Mouse (Mus musculus): ENCODE measurements around the gene Gatd1. TPM values are rescaled to one million over a fixed set of nuclear protein-coding genes. Genes with fewer than 3 reads are reported as not detected.
A peak's percentile ranks its signal among the peaks of the same experiment; 100 is the strongest.

The Gatd1 gene
- 49.3 and 50.4 TPM in 2 replicates for polyA plus RNA-seq (2015; fragmentation: Nextera tagmentation; extraction: Ambion mirVana)

DNA sequence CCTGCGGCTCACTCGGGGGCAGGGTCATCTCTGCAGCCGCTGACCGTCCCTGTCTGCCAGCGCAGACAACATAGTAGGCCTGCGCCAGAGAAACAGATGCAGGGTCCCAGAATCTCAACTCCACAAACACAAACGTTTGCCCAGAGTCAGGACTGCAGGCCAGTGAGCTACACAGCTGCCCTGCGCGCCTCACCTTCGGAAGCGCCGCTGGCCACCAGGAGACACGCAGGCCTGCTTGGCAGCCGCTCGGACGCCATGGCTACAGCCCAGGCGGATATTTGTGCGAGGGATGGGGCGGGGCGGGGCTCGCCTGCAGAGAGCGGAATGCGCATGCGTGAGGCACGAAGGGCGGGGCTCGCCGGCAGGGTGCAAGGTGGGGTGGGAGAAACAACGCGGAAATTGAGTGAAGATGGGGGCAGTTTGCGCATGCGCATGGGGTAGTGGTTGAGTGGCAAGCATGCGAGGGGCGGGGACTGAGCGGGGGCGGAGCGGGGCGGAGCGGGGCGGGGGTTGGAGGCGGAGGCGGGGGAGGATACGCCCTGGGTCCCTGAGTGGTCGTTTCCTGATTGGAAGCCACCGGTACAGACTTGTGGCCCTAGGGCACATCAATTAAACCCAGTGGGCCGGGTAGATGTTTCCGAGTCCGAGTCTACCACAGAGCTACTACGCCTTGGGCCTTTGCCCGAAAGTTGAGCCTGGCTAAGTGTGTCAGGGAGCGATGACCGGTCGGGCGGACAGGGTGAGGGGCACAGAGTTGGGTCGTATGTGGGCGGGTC lies at the start of gene Gatd1:
Gatd1 (minus strand) TSS at position 328 of the 776 bp plus-strand sequence.
- peak within 1 kb of the TSS; percentile 88 for H3K9ac ChIP-seq (replicated peaks)
- H3K4me3 ChIP-seq (replicated peaks), result peak within 1 kb of the TSS; percentile 70
- whole genome bisulfite sequencing, result under 1% methylated on average over 51 of the region's 56 CpGs
- H3K27me3 ChIP-seq (replicated peaks), result no peaks in the 10 kb centered on the region
- ATAC-seq (ENCODE audit: low FRiP score), result peak; percentile 90
- peak within 1 kb of the TSS; percentile 91 for H3K27ac ChIP-seq (replicated peaks)
- no peaks in the 10 kb centered on the region for H3K9me3 ChIP-seq (replicated peaks)
- H3K4me1 ChIP-seq, result peaks cover 22% of the 10 kb centered on the region
- H3K36me3 ChIP-seq, result peaks cover 22% of the 10 kb centered on the region
- H3K4me2 ChIP-seq, result peak within 1 kb of the TSS; percentile 92

DNA sequence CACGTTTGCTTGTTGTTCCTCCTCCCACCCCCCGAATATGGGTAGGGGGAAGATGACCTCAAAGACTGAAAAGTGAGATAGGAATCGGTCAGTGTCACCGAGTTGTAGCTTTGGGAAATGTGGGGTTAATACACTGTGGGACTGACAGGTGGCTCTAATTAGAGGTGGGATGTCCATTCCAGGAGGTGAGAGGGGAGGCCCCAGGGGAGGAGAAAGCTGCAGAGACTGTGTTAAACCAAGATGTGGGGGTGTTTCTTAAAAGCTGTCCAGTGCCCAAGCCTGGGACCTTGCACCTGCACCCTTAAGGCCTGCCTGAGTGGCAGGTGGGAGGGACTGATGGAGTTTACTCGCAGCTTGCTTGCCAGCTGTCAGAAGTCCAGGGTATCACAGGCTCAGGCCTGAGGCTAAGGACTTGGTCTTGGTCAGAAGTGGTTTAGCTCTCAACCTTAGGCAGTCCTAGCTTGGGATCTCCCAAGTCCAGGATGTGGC lies 48.4 kb upstream of the Gatd1 start:
- Histone ChIP-seq H3K27ac (replicated peaks) (no peak overlapping the region), H3K9ac (replicated peaks) (no peak overlapping the region), H3K9me3 (replicated peaks) (no peaks in the 10 kb centered on the region), H3K36me3 (peaks cover 14% of the 10 kb centered on the region), H3K4me1 (peaks cover 32% of the 10 kb centered on the region), H3K4me2 (peak overlapping the region; percentile 72), H3K4me3 (replicated peaks) (peak overlapping the region; percentile 35; the same call in 1 of the 2 replicates), H3K27me3 (replicated peaks) (peaks cover 78% of the 10 kb centered on the region)
- 17% methylated on average over 5 of the region's 5 CpGs for WGBS
- ATAC-seq (ENCODE audit: low FRiP score), result no peak

DNA sequence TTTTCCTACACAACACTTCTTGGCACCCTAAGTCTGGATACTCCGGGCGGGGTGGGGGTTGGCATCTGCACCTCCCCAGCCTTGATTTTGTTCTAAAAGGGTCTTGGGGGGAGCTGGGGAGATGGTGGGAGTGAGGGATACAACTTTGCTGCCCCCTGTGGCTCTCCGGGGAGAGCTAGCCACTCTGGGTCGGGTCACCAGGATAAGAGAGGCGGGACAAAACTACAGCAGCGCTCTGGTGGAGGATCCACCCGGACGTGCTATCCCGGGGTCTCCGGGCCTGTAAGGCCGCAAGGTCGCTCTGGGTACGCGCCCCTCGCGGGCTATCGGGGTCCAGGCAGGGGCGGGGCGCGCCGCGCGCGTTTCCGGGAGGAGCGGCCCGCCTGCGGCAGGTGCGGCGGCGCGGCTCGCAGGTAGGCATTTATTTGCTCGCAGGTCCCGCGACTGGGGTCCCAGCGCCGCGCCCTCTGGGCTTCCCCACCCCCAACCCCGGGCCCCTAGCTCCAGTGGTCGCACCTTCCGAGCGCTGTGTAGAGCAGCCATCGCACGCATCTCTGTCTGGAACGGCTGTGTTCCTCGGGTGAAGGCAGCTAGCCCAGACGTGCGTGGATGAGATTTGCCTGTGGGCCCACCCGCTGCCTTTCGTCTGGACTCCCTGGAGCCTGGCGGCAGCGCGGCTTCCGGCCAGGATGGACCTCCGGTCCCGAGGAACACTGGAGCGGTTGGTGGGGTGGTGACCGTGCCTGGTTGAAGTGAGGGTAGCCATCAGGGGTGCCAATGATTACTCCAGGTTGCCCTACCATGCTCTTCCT lies 47.8 kb upstream of the Gatd1 start:
- H3K4me2 ChIP-seq, result peak overlapping the region; percentile 72
- no peak for ATAC-seq (ENCODE audit: low FRiP score)
- peaks cover 14% of the 10 kb centered on the region for H3K36me3 ChIP-seq
- no peaks in the 10 kb centered on the region for H3K9me3 ChIP-seq (replicated peaks)
- no peak overlapping the region for H3K27ac ChIP-seq (replicated peaks)
- H3K4me1 ChIP-seq, result peaks cover 29% of the 10 kb centered on the region
- 2% methylated on average over 57 of the region's 59 CpGs for WGBS
- H3K27me3 ChIP-seq (replicated peaks), result peaks cover 76% of the 10 kb centered on the region
- peak overlapping the region; percentile 41 for H3K9ac ChIP-seq (replicated peaks)
- H3K4me3 ChIP-seq (replicated peaks), result peak overlapping the region; percentile 35

DNA sequence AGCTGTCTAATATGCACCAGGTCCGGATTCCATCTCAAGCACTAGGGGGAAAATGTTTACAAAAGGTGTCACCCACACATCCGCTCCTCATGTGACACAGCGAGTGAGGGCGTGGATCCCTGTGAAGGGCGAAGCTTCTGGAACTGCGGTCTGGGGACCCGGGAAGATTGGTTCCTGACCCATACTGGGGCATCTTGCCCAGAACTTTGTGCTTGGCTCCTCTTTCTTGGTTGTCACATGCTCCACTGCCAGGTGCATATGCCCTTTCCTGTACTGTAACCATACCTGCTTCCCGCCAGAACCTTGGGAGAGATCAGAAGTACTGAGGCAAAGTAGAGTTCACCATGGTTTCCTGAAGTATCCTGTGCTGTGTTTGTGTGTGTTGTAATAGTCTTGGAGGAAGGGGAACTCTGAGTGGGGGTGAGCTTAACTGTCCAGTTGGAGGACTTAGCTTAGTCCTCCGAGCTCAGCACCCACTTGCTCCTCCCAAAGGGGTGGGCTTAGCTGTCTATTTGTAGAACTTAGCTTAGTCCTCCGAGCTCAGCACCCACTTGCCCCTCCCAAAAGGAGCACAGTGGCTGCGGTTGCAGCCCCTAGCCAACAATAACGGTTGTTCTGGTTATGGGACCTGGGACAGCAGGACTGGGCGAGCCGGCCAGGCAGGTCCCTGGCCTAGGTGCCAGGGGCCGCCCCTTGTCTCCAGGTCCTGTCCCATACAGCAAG lies 46.6 kb upstream of the Gatd1 start, which contains the start of gene Cracr2b:
Cracr2b (plus strand) TSS at position 704 of the 723 bp plus-strand sequence.
- peak within 1 kb of the TSS; percentile 41 for H3K9ac ChIP-seq (replicated peaks)
- peak within 1 kb of the TSS; percentile 35 for H3K4me3 ChIP-seq (replicated peaks)
- WGBS, result 76% methylated on average over 15 of the region's 15 CpGs
- no peak for ATAC-seq (ENCODE audit: low FRiP score)
- H3K27me3 ChIP-seq (replicated peaks), result peaks cover 65% of the 10 kb centered on the region
- H3K36me3 ChIP-seq, result peaks cover 14% of the 10 kb centered on the region
- peak within 1 kb of the TSS; percentile 72 for H3K4me2 ChIP-seq
- no peak within 1 kb of the TSS for H3K27ac ChIP-seq (replicated peaks)
- H3K9me3 ChIP-seq (replicated peaks), result no peaks in the 10 kb centered on the region
- peaks cover 39% of the 10 kb centered on the region for H3K4me1 ChIP-seq

DNA sequence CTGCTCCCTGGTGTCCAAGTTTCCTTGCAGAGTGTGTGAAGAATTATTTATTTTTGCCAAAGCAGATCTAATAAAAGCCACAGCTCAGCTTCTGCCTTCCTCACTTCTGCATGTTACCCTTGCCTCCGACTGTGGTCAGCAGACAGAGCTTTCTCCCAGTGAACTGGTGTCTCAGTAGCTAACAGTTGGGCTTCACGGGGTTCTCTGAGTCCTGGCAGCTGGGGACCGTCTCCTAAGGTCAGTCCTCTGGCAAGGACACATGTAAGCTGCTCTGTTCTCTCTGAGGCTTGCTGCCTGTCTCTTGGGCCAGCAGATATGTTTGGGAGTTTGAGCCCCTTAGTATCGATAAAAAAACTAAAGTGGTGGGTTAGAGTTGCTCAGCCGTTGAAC lies 46.1 kb upstream of the Gatd1 start:
- Histone ChIP-seq H3K36me3 (peaks cover 14% of the 10 kb centered on the region), H3K9me3 (replicated peaks) (no peaks in the 10 kb centered on the region), H3K4me2 (no peak overlapping the region), H3K4me1 (peaks cover 35% of the 10 kb centered on the region), H3K4me3 (replicated peaks) (no peak overlapping the region), H3K27ac (replicated peaks) (no peak overlapping the region), H3K9ac (replicated peaks) (no peak overlapping the region), H3K27me3 (replicated peaks) (peaks cover 60% of the 10 kb centered on the region)
- no peak for ATAC-seq (ENCODE audit: low FRiP score)
- WGBS, result 85% methylated on average over 5 of the region's 5 CpGs

DNA sequence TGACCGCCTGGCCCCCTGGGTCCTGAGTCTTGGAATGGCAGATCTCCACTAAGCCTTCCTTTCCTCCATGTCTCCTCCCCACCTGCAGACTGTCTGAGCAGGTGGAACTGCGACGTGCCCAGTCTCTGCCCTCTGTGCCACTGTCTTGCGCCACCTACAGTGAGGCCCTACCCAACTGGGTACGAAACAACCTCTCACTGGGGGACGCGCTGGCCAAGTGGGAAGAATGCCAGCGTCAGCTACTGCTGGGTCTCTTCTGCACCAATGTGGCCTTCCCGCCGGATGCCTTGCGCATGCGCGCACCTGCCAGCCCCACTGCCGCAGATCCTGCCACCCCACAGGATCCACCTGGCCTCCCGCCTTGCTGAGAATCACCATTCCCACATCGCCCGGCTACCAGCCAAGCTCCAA lies 45.4 kb upstream of the Gatd1 start:
- WGBS, result 89% methylated on average over 17 of the region's 17 CpGs
- Histone ChIP-seq H3K9me3 (replicated peaks) (no peaks in the 10 kb centered on the region), H3K27me3 (replicated peaks) (peaks cover 53% of the 10 kb centered on the region), H3K4me1 (peaks cover 34% of the 10 kb centered on the region), H3K4me3 (replicated peaks) (no peak overlapping the region), H3K27ac (replicated peaks) (no peak overlapping the region), H3K4me2 (no peak overlapping the region), H3K36me3 (peaks cover 14% of the 10 kb centered on the region), H3K9ac (replicated peaks) (no peak overlapping the region)
- no peak for ATAC-seq (ENCODE audit: low FRiP score)

DNA sequence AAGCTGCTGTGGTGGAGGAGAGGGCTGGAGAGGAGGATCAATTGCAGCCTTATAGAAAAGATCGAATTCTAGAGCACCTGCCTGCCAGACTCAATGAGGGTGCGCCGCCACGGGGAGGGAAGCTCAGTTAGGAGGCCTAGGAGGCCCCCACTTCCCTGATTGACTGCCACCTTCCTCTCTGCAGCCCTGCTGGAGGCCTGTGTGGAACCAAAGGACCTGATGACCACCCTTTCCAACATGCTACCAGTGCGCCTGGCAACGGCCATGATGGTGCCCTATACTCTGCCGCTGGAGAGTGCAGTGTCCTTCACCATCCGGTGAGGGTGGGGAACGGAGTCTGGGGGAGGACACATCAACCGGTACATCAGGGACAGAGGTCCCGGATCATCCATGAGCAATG lies 44.7 kb upstream of the Gatd1 start:
- H3K9me3 ChIP-seq (replicated peaks), result no peaks in the 10 kb centered on the region
- H3K27me3 ChIP-seq (replicated peaks), result peaks cover 47% of the 10 kb centered on the region
- 93% methylated on average over 11 of the region's 11 CpGs for WGBS

DNA sequence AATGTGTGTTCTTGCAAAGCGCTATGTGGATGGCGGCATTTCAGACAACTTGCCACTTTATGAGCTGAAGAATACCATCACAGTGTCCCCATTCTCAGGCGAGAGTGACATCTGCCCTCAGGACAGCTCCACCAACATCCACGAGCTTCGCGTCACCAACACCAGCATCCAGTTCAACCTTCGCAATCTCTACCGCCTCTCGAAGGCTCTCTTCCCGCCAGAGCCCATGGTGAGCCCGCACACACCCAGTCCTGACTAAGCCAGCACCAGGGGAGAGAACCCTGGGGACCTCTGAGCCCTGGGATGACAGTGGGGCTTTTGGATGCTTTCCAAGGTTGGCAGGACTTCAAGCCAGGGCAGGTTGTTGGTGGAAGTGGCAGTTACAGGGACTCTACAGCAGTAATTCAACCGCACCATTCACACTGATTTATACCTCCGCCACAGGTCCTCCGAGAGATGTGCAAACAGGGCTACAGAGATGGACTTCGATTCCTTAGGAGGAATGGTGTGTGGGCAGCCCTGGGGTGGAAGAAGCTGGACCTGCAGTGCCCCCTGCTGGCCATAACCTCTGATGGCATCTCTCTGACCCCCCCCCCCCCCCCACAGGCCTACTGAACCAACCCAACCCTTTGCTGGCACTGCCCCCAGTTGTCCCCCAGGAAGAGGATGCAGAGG lies 44.2 kb upstream of the Gatd1 start:
- Histone ChIP-seq H3K4me3 (replicated peaks) (no peak overlapping the region), H3K36me3 (peaks cover 15% of the 10 kb centered on the region), H3K27ac (replicated peaks) (no peak overlapping the region), H3K4me1 (peaks cover 34% of the 10 kb centered on the region), H3K9me3 (replicated peaks) (no peaks in the 10 kb centered on the region), H3K9ac (replicated peaks) (no peak overlapping the region), H3K4me2 (no peak overlapping the region), H3K27me3 (replicated peaks) (peaks cover 41% of the 10 kb centered on the region)
- no peak for ATAC-seq (ENCODE audit: low FRiP score)
- WGBS, result 77% methylated on average over 15 of the region's 15 CpGs

More for the DNA sequence above, 44.7 kb upstream of the Gatd1 start:
- Histone ChIP-seq H3K4me2 (no peak overlapping the region), H3K27ac (replicated peaks) (no peak overlapping the region), H3K9ac (replicated peaks) (no peak overlapping the region), H3K36me3 (peaks cover 14% of the 10 kb centered on the region), H3K4me3 (replicated peaks) (no peak overlapping the region), H3K4me1 (peaks cover 34% of the 10 kb centered on the region)
- ATAC-seq (ENCODE audit: low FRiP score), result no peak

DNA sequence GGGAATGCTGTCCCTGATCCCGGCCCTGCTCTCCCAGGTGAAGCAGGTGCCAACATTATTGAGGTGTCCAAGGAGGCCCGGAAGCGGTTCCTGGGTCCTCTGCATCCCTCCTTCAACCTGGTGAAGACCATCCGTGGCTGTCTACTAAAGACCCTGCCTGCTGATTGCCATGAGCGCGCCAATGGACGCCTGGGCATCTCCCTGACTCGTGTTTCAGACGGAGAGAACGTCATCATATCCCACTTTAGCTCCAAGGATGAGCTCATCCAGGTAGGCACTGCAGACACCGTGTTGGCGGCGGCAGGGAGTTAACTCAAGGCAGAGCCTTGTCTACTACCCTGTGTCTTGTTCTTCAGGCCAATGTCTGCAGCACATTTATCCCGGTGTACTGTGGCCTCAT lies 43.3 kb upstream of the Gatd1 start:
- no peak overlapping the region for H3K4me3 ChIP-seq (replicated peaks)
- no peak overlapping the region for H3K4me2 ChIP-seq
- H3K36me3 ChIP-seq, result peaks cover 19% of the 10 kb centered on the region
- H3K9ac ChIP-seq (replicated peaks), result no peak overlapping the region
- peaks cover 33% of the 10 kb centered on the region for H3K4me1 ChIP-seq
- WGBS, result 94% methylated on average over 14 of the region's 14 CpGs
- H3K27ac ChIP-seq (replicated peaks), result no peak overlapping the region
- peaks cover 32% of the 10 kb centered on the region for H3K27me3 ChIP-seq (replicated peaks)
- H3K9me3 ChIP-seq (replicated peaks), result no peaks in the 10 kb centered on the region
- ATAC-seq (ENCODE audit: low FRiP score), result no peak

DNA sequence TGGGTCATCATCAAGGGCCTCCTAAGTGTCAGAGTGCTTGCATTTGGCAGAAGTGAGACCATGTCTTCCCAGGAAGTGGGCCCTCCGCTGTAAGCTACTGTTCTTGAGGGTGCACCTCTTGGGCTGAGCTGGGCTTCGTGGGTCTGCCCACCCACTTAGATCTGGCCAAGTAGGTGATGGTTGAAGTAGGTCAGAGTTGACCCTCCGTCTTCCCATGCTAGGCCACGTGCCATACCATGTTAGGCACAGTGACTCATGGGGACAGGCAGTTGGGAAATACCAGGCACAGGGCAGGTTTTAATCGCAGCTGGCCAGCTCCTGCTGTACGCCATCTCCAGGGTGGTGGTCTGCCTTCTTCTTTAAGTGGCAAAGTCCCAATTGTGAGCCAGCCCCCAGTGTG lies 42.8 kb upstream of the Gatd1 start:
- 92% methylated on average over 6 of the region's 6 CpGs for WGBS
- ATAC-seq (ENCODE audit: low FRiP score), result no peak
- H3K4me3 ChIP-seq (replicated peaks), result no peak overlapping the region
- H3K9me3 ChIP-seq (replicated peaks), result no peaks in the 10 kb centered on the region
- H3K9ac ChIP-seq (replicated peaks), result no peak overlapping the region
- peak overlapping the region; percentile 86 for H3K4me2 ChIP-seq
- H3K27me3 ChIP-seq (replicated peaks), result peaks cover 27% of the 10 kb centered on the region
- H3K36me3 ChIP-seq, result peaks cover 24% of the 10 kb centered on the region
- peaks cover 28% of the 10 kb centered on the region for H3K4me1 ChIP-seq
- no peak overlapping the region for H3K27ac ChIP-seq (replicated peaks)

Measured in neural tube, embryonic 15.5 days (tissue).